Mouse (Mus musculus) E14TG2a.4 (cell line): Measurements from ENCODE around the gene Map2k4.

Experiments used
- CTCF ChIP-seq: conservative IDR thresholded peaks from 2 replicates; pipeline ENCODE4 v1.5.1; 2014; ENCODE audit warnings: low read length
- POU5F1 ChIP-seq: IDR thresholded peaks from 2 replicates; pipeline ENCODE4 v1.6.1; 2014; ENCODE audit warnings: low read length, borderline replicate concordance

DNA sequence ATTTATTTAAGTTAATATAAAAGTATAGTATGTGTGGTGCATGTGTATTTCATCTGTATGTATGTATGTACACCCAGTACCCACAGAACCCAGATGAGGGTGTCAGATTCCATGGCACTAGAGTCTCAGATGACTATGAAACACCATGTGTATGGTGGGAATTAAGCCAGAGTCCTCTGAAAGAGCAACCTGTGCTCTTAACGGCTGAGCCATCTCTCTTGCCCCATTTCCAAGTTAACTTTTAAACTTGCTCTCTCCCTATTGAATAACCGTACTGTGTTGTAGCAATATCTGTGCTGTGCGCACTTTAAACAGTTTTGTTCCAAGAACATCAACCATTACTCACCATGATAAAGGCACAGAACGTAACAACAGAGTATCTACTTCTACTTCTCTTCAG lies 33.9 kb downstream of the Map2k4 start:
- no peak for TF ChIP-seq CTCF
- no peak for TF ChIP-seq POU5F1
